Mouse (Mus musculus) kidney, adult 2 months (tissue): ENCODE results near the gene Cpt2. TPM values are rescaled to one million over a fixed set of nuclear protein-coding genes. Genes with fewer than 3 reads are reported as not detected.

Experiments
- DNase-seq: peaks from one replicate; pipeline ENCODE4 v3.0.0; 2021
- H3K27ac ChIP-seq: fragments of 200-500 bp; 2 replicates; pipeline ENCODE4 v1.5.1; 2012; ENCODE audit warnings: low read depth, low read length, control low read depth, inconsistent platforms; ENCODE audit not compliant: insufficient read depth
- H3K27me3 ChIP-seq: fragments of 200-500 bp; replicated peaks from 2 replicates; pipeline ENCODE4 v1.6.1; 2012; ENCODE audit warnings: mild to moderate bottlenecking, moderate library complexity, low read length, inconsistent platforms; ENCODE audit not compliant: control insufficient read depth, insufficient read depth
- H3K36me3 ChIP-seq: fragments of 200-500 bp; 2 replicates; pipeline ENCODE4 v1.6.1; 2012; ENCODE audit warnings: mild to moderate bottlenecking, moderate library complexity, low read length, inconsistent platforms; ENCODE audit not compliant: control insufficient read depth, insufficient read depth
- H3K4me1 ChIP-seq: fragments of 200-500 bp; 2 replicates; pipeline ENCODE4 v1.6.1; 2011; ENCODE audit warnings: low read length; ENCODE audit not compliant: control insufficient read depth, insufficient read depth
- H3K4me3 ChIP-seq: fragments of 200-500 bp; 2 replicates; pipeline ENCODE4 v1.5.1; 2011; ENCODE audit warnings: mild to moderate bottlenecking, low read depth, low read length, control low read depth; ENCODE audit not compliant: insufficient read depth
- CTCF ChIP-seq: fragments of 200-500 bp; conservative IDR thresholded peaks from 2 replicates; pipeline ENCODE4 v1.5.1; 2011; ENCODE audit warnings: low read depth, mild to moderate bottlenecking, control low read depth, low read length, moderate library complexity, mixed read lengths; ENCODE audit not compliant: insufficient read depth, insufficient read length
- POLR2A ChIP-seq: fragments of 200-500 bp; IDR thresholded peaks from one replicate; pipeline ENCODE4 v1.6.1; 2011; ENCODE audit warnings: low read depth, low read length, control low read depth
- WGBS: fragments of 180-500 bp; shearing (Covaris S2); methylation state at CpG from one replicate; pipeline ENCODE4 v1.1.7; 2018; 5-methylcytosine and 5-hydroxymethylcytosine counted together
- polyA plus RNA-seq: library from polyadenylated mRNA; depleted of rRNA; stranded (reverse); fragments of >200 nt; gene quantifications from 2 replicates; pipeline ENCODE4 v1.2.3, GENCODE M21; 2012

Gene Cpt2
- polyA plus RNA-seq, 1 experiment = 169 TPM

DNA sequence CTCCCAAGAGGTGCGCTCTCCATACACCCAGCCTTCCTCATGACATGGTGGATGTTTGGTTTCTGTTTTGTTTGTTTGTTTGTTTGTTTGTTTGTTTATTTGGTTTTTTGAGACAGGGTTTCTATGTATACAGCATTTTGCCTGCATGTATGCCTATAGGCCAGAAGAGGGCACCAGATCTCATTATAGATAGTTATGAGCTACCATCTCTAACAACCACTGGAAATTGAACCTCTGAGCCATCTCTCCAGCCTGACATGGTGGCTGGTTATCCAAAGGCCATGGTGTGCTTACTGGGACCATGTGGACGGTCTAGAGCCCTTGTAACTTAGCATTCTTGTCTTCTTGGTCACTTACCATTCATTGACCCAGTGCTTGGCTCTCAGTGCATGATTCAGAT lies 30.7 kb downstream of the Cpt2 start:
- WGBS = 76% methylated on average over 2 of the region's 2 CpGs
- TF ChIP-seq CTCF = peak; percentile 30; the same call in 1 of the 2 replicates
- no peak for TF ChIP-seq POLR2A

DNA sequence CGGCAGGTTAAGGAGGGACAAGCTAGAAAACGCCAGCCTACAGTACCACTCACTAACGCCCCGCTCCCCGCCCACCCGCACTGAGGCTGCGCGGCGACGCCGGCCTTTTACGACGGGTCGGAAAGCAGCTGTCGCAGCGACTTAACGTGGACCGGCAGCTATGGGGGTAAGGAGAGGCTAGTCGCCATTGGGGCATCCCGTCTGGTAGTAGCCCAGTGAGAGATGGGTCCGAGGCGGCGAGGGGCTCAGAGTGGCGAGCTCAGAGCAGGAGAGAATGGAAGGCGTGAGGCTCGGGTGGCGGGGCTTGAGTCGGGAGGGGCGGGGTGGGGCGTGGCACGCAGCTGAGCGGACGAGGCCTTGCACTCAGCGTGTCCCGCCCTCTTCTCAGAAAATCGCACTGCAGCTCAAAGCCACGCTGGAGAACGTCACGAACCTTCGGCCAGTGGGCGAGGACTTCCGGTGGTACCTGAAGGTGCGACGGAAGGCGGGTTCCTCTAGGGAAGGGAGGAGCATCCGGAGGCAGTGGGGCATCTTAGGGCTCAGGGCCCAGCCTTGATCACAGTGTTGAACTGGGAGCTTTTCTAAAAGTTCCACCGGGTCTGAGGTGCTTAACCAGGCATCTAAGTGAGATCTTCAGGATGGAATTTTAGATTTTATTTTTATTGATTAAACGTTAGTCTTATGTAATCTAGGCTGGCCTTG lies 33.5 kb downstream of the Cpt2 start, which contains the start of gene 0610037L13Rik:
TSS of gene 0610037L13Rik (plus strand) at position 83 of the 702 bp plus-strand sequence.
- H3K4me1 ChIP-seq = peaks cover 2% of the 10 kb centered on the region; the same call in 1 of the 2 replicates
- TF ChIP-seq POLR2A (peak; percentile 75), CTCF (no peak)
- H3K27ac ChIP-seq = peak within 1 kb of the TSS; percentile 49
- H3K27me3 ChIP-seq = no peaks in the 10 kb centered on the region
- H3K4me3 ChIP-seq = peak within 1 kb of the TSS; percentile 72
- peak; percentile 98 for DNase-seq
- H3K36me3 ChIP-seq = no peaks in the 10 kb centered on the region; the same call in 1 of the 2 replicates
- WGBS = under 1% methylated on average over 48 of the region's 48 CpGs

More for the DNA sequence above, 30.7 kb downstream of the Cpt2 start:
- Histone ChIP-seq H3K4me3 (no peak overlapping the region), H3K4me1 (peaks cover 2% of the 10 kb centered on the region; the same call in 1 of the 2 replicates), H3K27me3 (no peaks in the 10 kb centered on the region), H3K36me3 (no peaks in the 10 kb centered on the region), H3K27ac (no peak overlapping the region)
- DNase-seq = peak; percentile 19

DNA sequence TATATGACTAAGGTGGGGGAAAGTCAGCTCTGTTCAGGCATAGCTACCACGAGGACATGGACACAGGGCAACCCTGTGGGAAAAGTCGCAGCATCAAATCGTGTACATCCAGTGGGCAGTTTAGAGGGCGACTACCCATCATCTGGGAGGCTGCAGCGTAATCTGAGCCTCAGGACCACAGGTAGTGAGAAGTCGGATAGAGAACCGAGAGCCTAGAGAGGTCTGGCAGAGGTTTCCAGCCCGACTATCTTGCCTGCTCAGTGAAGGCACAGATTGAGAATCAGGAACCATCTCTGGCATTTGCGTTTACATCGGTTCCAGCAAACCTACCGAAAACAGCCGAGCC lies 34.1 kb downstream of the Cpt2 start:
- DNase-seq = no peak
- H3K4me3 ChIP-seq = peak overlapping the region; percentile 72
- no peaks in the 10 kb centered on the region for H3K27me3 ChIP-seq
- WGBS = under 1% methylated on average over 12 of the region's 12 CpGs
- H3K36me3 ChIP-seq = no peaks in the 10 kb centered on the region; the same call in 1 of the 2 replicates
- H3K4me1 ChIP-seq = peaks cover 2% of the 10 kb centered on the region; the same call in 1 of the 2 replicates
- peak overlapping the region; percentile 49 for H3K27ac ChIP-seq
- TF ChIP-seq POLR2A (no peak), CTCF (no peak)

DNA sequence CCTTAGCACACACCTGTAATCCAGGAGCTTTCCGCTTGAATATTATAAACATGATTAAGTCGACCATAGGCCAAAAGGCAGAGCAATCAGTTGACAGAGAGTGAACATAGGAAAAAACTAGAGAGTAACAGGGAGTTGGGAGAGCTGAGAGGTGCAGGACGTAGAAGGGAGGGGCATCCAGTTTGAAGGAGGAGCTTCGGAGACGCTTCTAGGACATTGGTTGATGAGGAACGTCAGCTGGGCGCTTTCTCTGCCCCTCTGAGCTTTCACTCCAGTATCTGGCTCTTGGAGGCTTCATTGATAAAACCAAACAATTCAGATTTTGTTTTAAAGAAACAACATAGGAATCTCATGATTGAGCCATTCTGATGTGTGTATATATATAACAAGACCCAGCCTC lies 37.0 kb downstream of the Cpt2 start:
- no peaks in the 10 kb centered on the region; the same call in 1 of the 2 replicates for H3K36me3 ChIP-seq
- WGBS = 80% methylated on average over 7 of the region's 7 CpGs
- TF ChIP-seq POLR2A (no peak), CTCF (no peak)
- no peak for DNase-seq
- H3K27me3 ChIP-seq = no peaks in the 10 kb centered on the region
- no peak overlapping the region for H3K4me3 ChIP-seq
- H3K27ac ChIP-seq = no peak overlapping the region
- H3K4me1 ChIP-seq = peaks cover 2% of the 10 kb centered on the region; the same call in 1 of the 2 replicates

DNA sequence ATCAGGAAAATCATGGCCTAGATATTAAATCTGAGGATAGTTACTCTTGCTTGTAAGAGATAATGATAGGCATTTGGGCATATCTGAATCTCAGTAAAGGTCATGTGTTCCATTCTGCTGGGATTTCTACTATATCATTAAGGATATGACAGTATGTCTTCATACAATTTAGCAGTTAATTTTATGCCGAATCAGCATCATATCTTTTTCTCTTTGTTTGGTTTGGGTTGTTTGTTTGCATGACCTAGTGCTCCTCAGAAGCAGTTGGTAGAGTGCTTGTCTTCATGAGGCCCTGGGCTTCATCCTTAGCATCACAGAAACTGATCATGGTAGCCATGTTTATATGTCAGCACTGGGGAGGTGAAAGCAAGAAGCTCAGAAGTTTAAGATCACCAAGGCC lies 41.8 kb downstream of the Cpt2 start:
- TF ChIP-seq CTCF = no peak
- no peak for TF ChIP-seq POLR2A
- no peak overlapping the region for H3K27ac ChIP-seq
- no peak for DNase-seq
- H3K4me3 ChIP-seq = no peak overlapping the region
- H3K27me3 ChIP-seq = no peaks in the 10 kb centered on the region
- 90% methylated on average over 1 of the region's 1 CpGs for WGBS
- peaks cover 7% of the 10 kb centered on the region for H3K4me1 ChIP-seq
- H3K36me3 ChIP-seq = no peaks in the 10 kb centered on the region; the same call in 1 of the 2 replicates

DNA sequence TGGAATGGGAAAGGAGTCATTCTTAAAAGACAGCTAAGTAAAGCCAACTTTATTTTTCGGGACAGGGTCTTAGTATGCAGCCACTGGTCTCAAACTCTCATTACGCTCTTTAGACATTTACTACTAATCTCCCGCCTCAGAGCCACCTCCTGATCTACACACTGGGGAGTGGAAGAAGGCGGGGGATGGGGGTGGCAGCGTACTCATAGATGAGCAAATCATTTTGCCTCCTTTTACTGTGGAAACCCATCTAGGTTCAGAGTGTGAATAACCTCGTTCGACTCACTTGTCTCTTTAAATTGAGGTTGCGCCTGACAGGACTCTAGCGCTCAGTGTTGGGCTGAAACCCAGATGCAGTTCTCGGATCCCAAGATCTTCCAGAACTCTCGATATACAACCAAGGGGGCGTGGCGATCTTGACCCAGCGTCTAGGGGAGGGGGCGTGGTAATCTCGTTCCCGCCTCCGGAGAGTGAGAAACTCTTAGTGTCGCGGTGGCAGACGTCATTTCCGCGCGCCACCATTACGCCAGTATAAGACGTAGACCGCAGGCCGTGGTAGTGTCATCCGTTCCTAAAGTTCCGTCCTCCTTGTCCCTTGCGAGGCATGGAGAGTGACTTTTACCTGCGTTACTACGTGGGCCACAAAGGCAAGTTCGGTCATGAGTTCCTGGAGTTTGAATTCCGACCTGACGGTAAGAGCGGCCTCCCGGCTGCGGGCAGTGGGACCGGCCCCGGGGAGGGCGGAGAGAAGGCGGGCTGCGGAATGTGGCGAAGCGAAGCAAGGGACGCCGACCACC lies 44.0 kb downstream of the Cpt2 start, which contains the start of gene Magoh:
TSS of gene Magoh (plus strand) at position 502 of the 797 bp plus-strand sequence.
- TF ChIP-seq POLR2A = peak; percentile 90
- no peak for TF ChIP-seq CTCF
- peaks cover 7% of the 10 kb centered on the region for H3K4me1 ChIP-seq
- DNase-seq = peak; percentile 98
- H3K27ac ChIP-seq = peak within 1 kb of the TSS; percentile 75
- 2% methylated on average over 48 of the region's 48 CpGs for WGBS
- H3K36me3 ChIP-seq = no peaks in the 10 kb centered on the region
- no peaks in the 10 kb centered on the region for H3K27me3 ChIP-seq
- H3K4me3 ChIP-seq = peak within 1 kb of the TSS; percentile 100

DNA sequence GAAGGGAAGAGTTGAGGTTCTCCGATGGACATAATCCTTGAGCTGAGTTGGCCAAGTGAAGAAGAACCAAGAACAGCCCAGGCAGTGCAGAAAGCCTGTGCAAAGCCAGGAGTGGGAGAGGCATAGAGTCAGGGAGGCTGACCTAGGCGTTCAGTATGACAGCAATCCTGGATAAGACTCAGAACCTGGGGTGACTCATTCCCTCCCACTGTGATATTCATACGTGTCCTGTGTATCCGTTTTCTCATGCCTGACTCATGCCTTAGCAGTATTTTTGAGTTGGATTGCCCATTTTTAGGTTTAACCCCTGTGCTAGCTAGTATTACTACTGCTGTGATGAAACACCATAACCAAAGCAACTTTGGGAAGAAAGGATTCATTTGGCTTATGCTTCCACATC lies 58.5 kb downstream of the Cpt2 start:
- Histone ChIP-seq H3K4me3 (no peak overlapping the region), H3K27ac (no peak overlapping the region), H3K27me3 (no peaks in the 10 kb centered on the region), H3K4me1 (no peaks in the 10 kb centered on the region), H3K36me3 (no peaks in the 10 kb centered on the region)
- WGBS = 90% methylated on average over 4 of the region's 4 CpGs
- DNase-seq = no peak
- no peak for TF ChIP-seq CTCF
- no peak for TF ChIP-seq POLR2A
